Mouse (Mus musculus): Measurements from ENCODE around the gene Dtx4.

The Dtx4 gene

GRCm38 (mm10) chr19:12494972-12495535 is 6.2 kb downstream of the Dtx4 start:
- in situ Hi-C loops (cut with MboI, MseI) = no loop called here

GRCm38 (mm10) chr19:12494187-12494458 is 7.1 kb downstream of the Dtx4 start:
- in situ Hi-C loops (cut with MboI, MseI) = no loop called here

- in situ Hi-C loops (cut with MboI, MseI) = no loop called here
These were observed 7.6 kb downstream of the Dtx4 start for GRCm38 (mm10) chr19:12493453-12494186.

- in situ Hi-C loops (cut with MboI, MseI) = no loop called here
These were observed 9.6 kb downstream of the Dtx4 start for GRCm38 (mm10) chr19:12491636-12492035.

- in situ Hi-C loops (cut with MboI, MseI) = no loop called here
These were observed 11.3 kb downstream of the Dtx4 start for GRCm38 (mm10) chr19:12489675-12490570.

- in situ Hi-C loops (cut with MboI, MseI) = no loop called here
These were observed 12.1 kb downstream of the Dtx4 start for GRCm38 (mm10) chr19:12488969-12489674.

- in situ Hi-C loops (cut with MboI, MseI) = no loop called here
These were observed 12.9 kb downstream of the Dtx4 start for GRCm38 (mm10) chr19:12488205-12488966.

- in situ Hi-C loops (cut with MboI, MseI) = no loop called here
These were observed 13.6 kb downstream of the Dtx4 start for GRCm38 (mm10) chr19:12487511-12488204.

- in situ Hi-C loops (cut with MboI, MseI) = no loop called here
These were observed 14.4 kb downstream of the Dtx4 start for GRCm38 (mm10) chr19:12486875-12487274.

- in situ Hi-C loops (cut with MboI, MseI) = no loop called here
These were observed 15.6 kb downstream of the Dtx4 start for GRCm38 (mm10) chr19:12485631-12486030.

GRCm38 (mm10) chr19:12485223-12485622 is 16.0 kb downstream of the Dtx4 start:
- in situ Hi-C loops (cut with MboI, MseI) = no loop called here

- in situ Hi-C loops (cut with MboI, MseI) = no loop called here
These were observed 17.0 kb downstream of the Dtx4 start for GRCm38 (mm10) chr19:12484210-12484609.

GRCm38 (mm10) chr19:12483782-12484181 is 17.5 kb downstream of the Dtx4 start:
- in situ Hi-C loops (cut with MboI, MseI) = no loop called here

GRCm38 (mm10) chr19:12478369-12478768 is 22.9 kb downstream of the Dtx4 start:
- in situ Hi-C loops (cut with MboI, MseI) = no loop called here

- in situ Hi-C loops (cut with MboI, MseI) = no loop called here
These were observed 24.5 kb downstream of the Dtx4 start for GRCm38 (mm10) chr19:12476721-12477270.

GRCm38 (mm10) chr19:12475380-12476250 is 25.6 kb downstream of the Dtx4 start:
- in situ Hi-C loops (cut with MboI, MseI) = no loop called here

GRCm38 (mm10) chr19:12473951-12474350 is 27.3 kb downstream of the Dtx4 start:
- in situ Hi-C loops (cut with MboI, MseI) = loop anchor here (5.0 kb wide), 1 partner anchor 118 kb away; no protein-coding TSS in a partner anchor

GRCm38 (mm10) chr19:12473201-12473641 is 28.0 kb downstream of the Dtx4 start:
- in situ Hi-C loops (cut with MboI, MseI) = loop anchor here (5.0 kb wide), 1 partner anchor 119 kb away; no protein-coding TSS in a partner anchor

- in situ Hi-C loops (cut with MboI, MseI) = loop anchor here (5.0 kb wide), 1 partner anchor 120 kb away; no protein-coding TSS in a partner anchor
These were observed 28.8 kb downstream of the Dtx4 start for GRCm38 (mm10) chr19:12472381-12472976.

All from regulatory T cell (primary cell).